In the genomic region with DNA sequence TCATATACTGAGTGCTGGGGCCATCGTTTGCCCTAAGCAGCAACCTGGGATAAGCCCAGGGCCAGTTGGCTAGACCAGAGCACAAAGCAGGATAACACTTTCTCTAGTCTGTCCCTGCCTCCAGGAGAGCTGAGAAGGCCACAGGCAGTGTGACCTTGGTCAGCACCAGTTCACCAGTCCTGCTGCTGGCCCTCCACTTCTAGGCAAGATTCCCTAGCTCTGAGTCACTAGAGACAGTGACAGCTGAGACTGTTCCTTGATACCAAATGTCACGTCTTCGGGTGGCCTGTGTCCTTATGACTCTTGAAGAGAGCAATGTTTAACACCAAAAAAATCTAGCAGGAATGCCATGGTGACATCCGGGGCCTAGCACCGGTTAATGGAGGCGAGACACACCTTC, we compare ENCODE assay signal across 34 mouse cellular contexts. TPM values are rescaled to one million over a fixed set of nuclear protein-coding genes. Genes with fewer than 3 reads are reported as not detected.
DNase-seq lines count a peak whose midpoint lies in the region; ATAC-seq lines count a peak whose summit lies in the region.
"Had no signal": no experiment of that assay in that cellular context is flagged by ENCODE, and none has a peak within 500 bp of the region (broad histone marks: within the 10 kb centered on the region; RNA-seq: fewer than 3 reads in every experiment).

No protein-coding gene starts in this region.

- peak overlapping the region; percentile 3; the same call in 1 of the 2 replicates for H3K27ac ChIP-seq in heart, embryonic 12.5 days (ENCODE audit: poor library complexity, severe bottlenecking)
- H3K27ac ChIP-seq: embryonic facial prominence, embryonic 10.5 days; embryonic facial prominence, embryonic 15.5 days; forebrain, embryonic 12.5 days; heart, embryonic 13.5 days; hindbrain, embryonic 10.5 days; hindbrain, embryonic 15.5 days; kidney, embryonic 15.5 days; liver, embryonic 14.5 days; midbrain, embryonic 10.5 days; midbrain, embryonic 15.5 days; neural tube, embryonic 12.5 days; stomach, postnatal 0 days had no signal

- no peak overlapping the region for H3K4me2 ChIP-seq in heart, embryonic 12.5 days
- H3K4me2 ChIP-seq: embryonic facial prominence, embryonic 15.5 days; forebrain, embryonic 12.5 days; heart, embryonic 13.5 days; hindbrain, embryonic 15.5 days; kidney, embryonic 15.5 days; midbrain, embryonic 15.5 days; neural tube, embryonic 12.5 days had no signal

- H3K36me3 ChIP-seq in heart, embryonic 12.5 days: no peaks in the 10 kb centered on the region
- H3K36me3 ChIP-seq: embryonic facial prominence, embryonic 10.5 days; embryonic facial prominence, embryonic 15.5 days; forebrain, embryonic 12.5 days; heart, embryonic 13.5 days; hindbrain, embryonic 10.5 days; hindbrain, embryonic 15.5 days; kidney, embryonic 15.5 days; midbrain, embryonic 10.5 days; midbrain, embryonic 15.5 days; neural tube, embryonic 12.5 days had no signal

- no peak overlapping the region for H3K4me3 ChIP-seq in heart, embryonic 12.5 days
- H3K4me3 ChIP-seq: embryonic facial prominence, embryonic 10.5 days; embryonic facial prominence, embryonic 15.5 days; forebrain, embryonic 12.5 days; heart, embryonic 13.5 days; hindbrain, embryonic 10.5 days; hindbrain, embryonic 15.5 days; kidney, embryonic 15.5 days; midbrain, embryonic 10.5 days; midbrain, embryonic 15.5 days; neural tube, embryonic 12.5 days had no signal

- peaks cover 32% of the 10 kb centered on the region for H3K4me1 ChIP-seq in heart, embryonic 12.5 days (replicated peaks)

- DNase-seq in gastrocnemius, adult 18-20 months (ENCODE audit: low spot score): peak; percentile 56
- no peak for DNase-seq in gastrocnemius, postnatal 10 days
- DNase-seq in heart, postnatal 10 days: no peak
- peak; percentile 26 for DNase-seq in Muller cell, postnatal 12 days (ENCODE audit: inconsistent ontology term)
- peak; percentile 78 for DNase-seq in skeletal muscle tissue, adult 2 months (ENCODE audit: low read depth, low spot score)
- DNase-seq in kidney, postnatal 14 days: no peak
- DNase-seq: B cell, adult 2 months; cerebellum, adult 2 months; cerebellum, postnatal 14 days; forebrain, postnatal 0 days; heart, postnatal 14 days; kidney, adult 18-20 months; kidney, postnatal 4 days; layer of hippocampus, postnatal 36 days; liver; lung, adult 2 months; right cerebral cortex, adult 18-20 months; thymus, adult 2 months; thymus, postnatal 36 days had no signal

- intact Hi-C loops in heart, postnatal 10 days (cut with DNase I): no loop called here

- ATAC-seq in heart, embryonic 12.5 days (ENCODE audit: insufficient number of reproducible peaks, low FRiP score): no peak
- ATAC-seq: forebrain, postnatal 0 days; inflammation-experienced regulatory T-cells, adult 6 months; midbrain, embryonic 15.5 days; Patski had no signal

- 0 out of 2 replicates have a peak, but pooled peaks cover 5% of the 10 kb centered on the region for H3K27me3 ChIP-seq in heart, embryonic 12.5 days (replicated peaks)
- H3K27me3 ChIP-seq: embryonic facial prominence, embryonic 15.5 days; hindbrain, embryonic 15.5 days; kidney, embryonic 15.5 days; midbrain, embryonic 15.5 days; neural tube, embryonic 12.5 days; Patski had no signal

- WGBS in heart, embryonic 12.5 days: 55% methylated on average over 6 of the region's 6 CpGs

- no peak overlapping the region for H3K9ac ChIP-seq in heart, embryonic 12.5 days
- H3K9ac ChIP-seq: embryonic facial prominence, embryonic 15.5 days; forebrain, embryonic 12.5 days; forebrain, postnatal 0 days; heart, embryonic 13.5 days; hindbrain, embryonic 15.5 days; kidney, embryonic 15.5 days; liver, embryonic 14.5 days; midbrain, embryonic 15.5 days; neural tube, embryonic 12.5 days had no signal

- no peaks in the 10 kb centered on the region for H3K9me3 ChIP-seq in heart, embryonic 12.5 days (replicated peaks)
- H3K9me3 ChIP-seq: embryonic facial prominence, embryonic 10.5 days; embryonic facial prominence, embryonic 15.5 days; forebrain, embryonic 12.5 days; heart, embryonic 13.5 days; hindbrain, embryonic 10.5 days; hindbrain, embryonic 15.5 days; kidney, embryonic 15.5 days; midbrain, embryonic 10.5 days; midbrain, embryonic 15.5 days; neural tube, embryonic 12.5 days had no signal

RNA-seq across cellular contexts. Expression of gene Vegfa, which starts 4.2 kb away (rescaled TPM):
- total RNA-seq in gastrocnemius, adult 18-20 months (2021): 100 to 1,000 TPM in 1 of 2 experiments, 10 to 100 TPM in 1; 90.0 to 204 TPM
- 100 to 1,000 TPM in 1 of 2 experiments, 10 to 100 TPM in 1; 73.8 to 125 TPM for total RNA-seq in gastrocnemius, postnatal 10 days (2021)
- polyA plus RNA-seq in heart, embryonic 12.5 days (2016; fragmentation: Nextera tagmentation; extraction: Ambion mirVana): 6.5 and 6.9 TPM in 2 replicates
- total RNA-seq in heart, postnatal 10 days (2021): 100 to 1,000 TPM; 231 to 234 TPM
- polyA plus RNA-seq: inflammation-experienced regulatory T-cells, adult 6 months had no signal

Comparison
In these comparisons a context has a peak if more than half of its experiments do, and no peak if none do; other contexts are left out.
1. DNase-seq: peak in gastrocnemius, adult 18-20 months (single experiment), Muller cell, postnatal 12 days (single experiment) and skeletal muscle tissue, adult 2 months (single experiment); none in gastrocnemius, postnatal 10 days (single experiment), heart, postnatal 10 days (0 of 2) and kidney, postnatal 14 days (single experiment).